Mouse (Mus musculus) C2C12 (cell line): ENCODE data around the gene Tex33.

ENCODE experiments used
- CTCF ChIP-seq: IDR thresholded peaks from one replicate; pipeline ENCODE4 v1.5.1; 2011; ENCODE audit not compliant: control insufficient read depth, insufficient read depth, insufficient read length
- MAX ChIP-seq: IDR thresholded peaks from one replicate; pipeline ENCODE4 v1.6.1; 2011; ENCODE audit warnings: mild to moderate bottlenecking, control low read depth
- MYOD1 ChIP-seq: IDR thresholded peaks from one replicate; pipeline ENCODE4 v1.6.1; 2011; ENCODE audit warnings: low read depth; ENCODE audit not compliant: control insufficient read depth, insufficient read length

DNA sequence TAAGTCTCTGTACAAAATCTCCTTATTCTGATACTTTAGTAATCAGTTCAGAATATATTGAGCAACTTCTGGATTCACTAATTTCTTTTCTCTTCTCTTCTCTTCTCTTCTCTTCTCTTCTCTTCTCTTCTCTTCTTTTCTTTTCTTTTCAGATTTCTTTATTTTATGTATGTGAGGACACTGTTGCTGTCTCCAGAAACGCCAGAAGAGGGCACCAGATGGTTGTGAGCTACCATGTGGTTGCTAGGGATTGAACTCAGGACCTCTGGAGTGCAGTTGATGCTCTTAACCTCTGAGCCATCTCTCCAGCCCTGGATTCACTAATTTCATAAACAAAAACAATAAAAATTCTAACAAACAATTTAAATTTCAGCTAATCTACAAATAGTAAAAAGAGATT lies 40.8 kb downstream of the Tex33 start:
- TF ChIP-seq CTCF, result no peak
- TF ChIP-seq MYOD1, result no peak
- no peak for TF ChIP-seq MAX
